In the genomic region with DNA sequence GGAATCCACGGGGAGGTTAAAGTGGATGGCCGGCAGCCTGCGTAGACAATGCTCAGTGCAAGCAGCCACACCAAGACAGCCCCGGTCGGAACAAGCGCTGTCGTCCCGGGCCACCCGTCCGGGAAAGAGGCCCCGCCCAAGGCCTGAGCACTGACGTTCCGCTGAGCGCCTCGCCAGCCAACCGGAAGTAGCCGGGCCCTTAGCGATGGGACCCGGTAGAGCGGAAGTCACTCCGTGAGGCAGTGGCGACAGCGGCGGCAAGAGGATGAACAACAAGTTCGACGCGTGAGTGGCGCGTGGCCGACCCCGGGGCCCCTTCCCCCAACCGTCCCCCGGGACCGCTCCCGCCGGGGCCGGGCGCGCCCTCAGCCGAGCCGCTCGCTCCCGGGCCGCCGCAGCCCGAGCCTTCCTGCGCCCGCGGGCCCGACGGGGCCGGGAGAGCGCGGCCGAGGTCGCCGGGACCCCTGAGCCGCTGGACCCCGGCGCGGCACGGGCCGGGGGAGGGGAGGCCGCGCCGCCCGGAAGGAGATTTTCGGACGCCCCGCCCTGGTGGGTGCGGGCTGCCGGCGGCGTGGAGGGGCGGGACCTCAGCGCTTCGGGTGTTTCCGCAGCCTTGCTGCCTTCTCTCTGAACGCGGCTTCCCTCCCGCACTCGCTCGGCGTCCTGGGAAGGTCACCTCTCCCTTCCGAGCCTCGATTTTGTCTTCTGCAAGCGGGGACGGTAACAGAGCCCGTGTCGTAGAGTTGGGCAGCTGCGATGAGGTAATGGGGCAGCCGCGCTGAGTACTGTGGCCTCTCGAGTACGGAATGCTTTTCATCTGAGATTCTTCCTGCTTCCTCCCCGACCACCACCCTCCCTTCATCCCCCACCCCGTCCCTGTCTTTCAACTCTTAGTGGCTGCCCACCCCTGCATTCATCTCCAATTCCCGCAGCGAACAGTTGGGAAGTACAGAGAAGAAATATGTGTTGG, we compare ENCODE assay signal across 8 mouse cellular contexts. TPM values are rescaled to one million over a fixed set of nuclear protein-coding genes. Genes with fewer than 3 reads are reported as not detected.
DNase-seq lines count a peak whose midpoint lies in the region; ATAC-seq lines count a peak whose summit lies in the region.

A gene (plus strand): TSS at position 180 of the 970 bp plus-strand sequence.

- H3K4me3 ChIP-seq in heart, embryonic 10.5 days, result peak within 1 kb of the TSS; percentile 93
- H3K4me3 ChIP-seq in kidney, embryonic 15.5 days (replicated peaks), result peak within 1 kb of the TSS; percentile 91

- H3K27ac ChIP-seq in heart, embryonic 10.5 days, result peak within 1 kb of the TSS; percentile 100
- H3K27ac ChIP-seq in kidney, embryonic 15.5 days, result peak within 1 kb of the TSS; percentile 100

- peaks cover 8% of the 10 kb centered on the region for H3K27me3 ChIP-seq in heart, embryonic 10.5 days (ENCODE audit: insufficient read depth, poor library complexity, severe bottlenecking)
- no peaks in the 10 kb centered on the region for H3K27me3 ChIP-seq in kidney, embryonic 15.5 days

- under 1% methylated on average over 95 of the region's 99 CpGs for WGBS in heart, embryonic 10.5 days
- under 1% methylated on average over 86 of the region's 99 CpGs for WGBS in kidney, embryonic 15.5 days

- peak; percentile 95 for ATAC-seq in erythroblast, adult 5-6 weeks (replicated peaks; ENCODE audit: low FRiP score, poor library complexity, severe bottlenecking)
- peak; percentile 97 for ATAC-seq in kidney, embryonic 15.5 days (replicated peaks; ENCODE audit: low FRiP score)
- peak; percentile 88 for ATAC-seq in monocyte, adult 5-6 weeks (replicated peaks; ENCODE audit: insufficient number of reproducible peaks, low FRiP score, low TSS enrichment, poor library complexity, severe bottlenecking)

- H3K9me3 ChIP-seq in heart, embryonic 10.5 days, result no peaks in the 10 kb centered on the region
- no peaks in the 10 kb centered on the region for H3K9me3 ChIP-seq in kidney, embryonic 15.5 days (replicated peaks)

- H3K36me3 ChIP-seq in heart, embryonic 10.5 days, result peaks cover 3% of the 10 kb centered on the region; the same call in 1 of the 2 replicates
- peaks cover 9% of the 10 kb centered on the region; the same call in 1 of the 2 replicates for H3K36me3 ChIP-seq in kidney, embryonic 15.5 days

- peak; percentile 95 for DNase-seq in B cell, adult 2 months
- DNase-seq in brain, adult 2 months (ENCODE audit: low read depth, low spot score), result peak; percentile 97
- DNase-seq in heart, embryonic 10.5 days (ENCODE audit: low spot score), result peak; percentile 98
- peak; percentile 95 for DNase-seq in liver
- peak; percentile 93 to 96 for DNase-seq in spleen, postnatal 4 days (ENCODE audit: low spot score in 2 of 2)

- H3K4me1 ChIP-seq in heart, embryonic 10.5 days, result peaks cover 23% of the 10 kb centered on the region
- H3K4me1 ChIP-seq in kidney, embryonic 15.5 days, result peaks cover 37% of the 10 kb centered on the region

- H3K9ac ChIP-seq in kidney, embryonic 15.5 days, result peak within 1 kb of the TSS; percentile 99

- H3K4me2 ChIP-seq in kidney, embryonic 15.5 days, result peak within 1 kb of the TSS; percentile 69

RNA-seq across cellular contexts. Expression of the gene that starts here (rescaled TPM):
- 16.7 and 21.9 TPM in 2 replicates for total RNA-seq in erythroblast, adult 5-6 weeks (2015; ENCODE audit: low replicate concordance)
- 33.1 and 38.9 TPM in 2 replicates for total RNA-seq in erythroblast, adult 5-6 weeks (2017; ENCODE audit: low replicate concordance)
- polyA plus RNA-seq in heart, embryonic 10.5 days (2016; fragmentation: Nextera tagmentation; extraction: Ambion mirVana), result 153 and 174 TPM in 2 replicates
- 164 and 168 TPM in 2 replicates for polyA plus RNA-seq in kidney, embryonic 15.5 days (2015; fragmentation: Nextera tagmentation; extraction: Ambion mirVana)
- 145 to 170 TPM (median 152 TPM) in 3 replicates for total RNA-seq in monocyte, adult 5-6 weeks (2017)

Comparison
In these comparisons a context has a peak if more than half of its experiments do, and no peak if none do; other contexts are left out.
1. Peak in every context shown above with its lines: DNase-seq, ATAC-seq, H3K4me3 ChIP-seq and H3K27ac ChIP-seq.